Mouse (Mus musculus): ENCODE measurements around the gene Evi2.

DNA sequence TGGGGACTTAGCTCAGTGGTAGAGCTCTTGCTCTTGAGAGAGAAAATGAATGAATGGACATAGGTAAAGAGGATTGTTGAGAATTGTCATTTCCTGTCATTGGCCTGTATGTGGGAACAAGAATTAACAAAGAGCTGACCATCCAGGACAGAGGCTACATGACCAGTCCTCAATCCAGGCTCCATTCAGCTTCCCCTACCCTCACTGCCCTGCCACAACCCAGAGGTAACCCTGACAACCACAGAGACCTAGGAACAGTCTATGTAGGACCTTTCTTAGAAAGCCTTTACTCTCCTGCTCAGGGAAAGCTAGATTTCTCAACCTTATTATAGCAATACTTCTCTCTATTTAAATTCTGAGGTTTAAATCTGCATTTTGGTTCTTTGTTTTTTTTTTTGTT is 9.6 kb downstream of the Evi2 start:
- TF ChIP-seq FLI1 (IDR thresholded peaks at IDR 0.05; ENCODE audit: low read length) (no peak), GATA1 (IDR thresholded peaks at IDR 0.05; ENCODE audit: borderline replicate concordance, low read length) (no peak)

All from megakaryocyte, embryonic 14.5 days (primary cell).